ENCODE assay signal across 20 mouse cellular contexts in genomic region chr17:5897326-5898200, GRCm38 (mm10). TPM values are rescaled to one million over a fixed set of nuclear protein-coding genes. Genes with fewer than 3 reads are reported as not detected.
A peak's percentile ranks its signal among the peaks of the same experiment; 100 is the strongest.
DNase-seq lines count a peak whose midpoint lies in the region.
"Had no signal": no experiment of that assay in that cellular context is flagged by ENCODE, and none has a peak within 500 bp of the region (broad histone marks: within the 10 kb centered on the region; RNA-seq: fewer than 3 reads in every experiment).

No protein-coding gene starts in this region.

- H3K27me3 ChIP-seq in megakaryocyte, embryonic 14.5 days (replicated peaks) = no peaks in the 10 kb centered on the region
- H3K27me3 ChIP-seq: CH12.LX; embryonic facial prominence, embryonic 15.5 days; heart, embryonic 13.5 days; hindbrain, embryonic 13.5 days; Patski had no signal

- H3K36me3 ChIP-seq in megakaryocyte, embryonic 14.5 days (replicated peaks; ENCODE audit: low read length) = peaks cover 87% of the 10 kb centered on the region

- intact Hi-C loops in heart, postnatal 36 days (cut with DNase I) = no loop called here

- no peaks in the 10 kb centered on the region for H3K9me3 ChIP-seq in megakaryocyte, embryonic 14.5 days
- H3K9me3 ChIP-seq: embryonic facial prominence, embryonic 15.5 days; forebrain, embryonic 10.5 days; heart, embryonic 13.5 days; hindbrain, embryonic 13.5 days had no signal

- DNase-seq in heart, adult 11 months = peak; percentile 85
- no peak for DNase-seq in heart, postnatal 36 days
- DNase-seq in spleen, postnatal 36 days (ENCODE audit: low spot score in 2 of 2) = peak; percentile 69 to 72
- no peak for DNase-seq in spleen, adult 12 weeks (ENCODE audit: low spot score)
- DNase-seq in heart, postnatal 4 days = no peak
- DNase-seq in thymus, postnatal 25 days = no peak
- no peak for DNase-seq in adrenal gland, adult 2 months
- DNase-seq: adrenal gland, postnatal 25 days; cerebellum, postnatal 14 days; embryo, embryonic 11 days; gastrocnemius, adult 2 months; gastrocnemius, postnatal 25 days had no signal

- peak overlapping the region; percentile 55 for H3K4me3 ChIP-seq in megakaryocyte, embryonic 14.5 days (replicated peaks)
- H3K4me3 ChIP-seq: embryonic facial prominence, embryonic 15.5 days; erythroblast, embryonic 14.5 days; forebrain, embryonic 10.5 days; gastrocnemius, adult 2 months; heart, embryonic 13.5 days; hindbrain, embryonic 13.5 days had no signal

- peaks cover 81% of the 10 kb centered on the region for H3K4me1 ChIP-seq in megakaryocyte, embryonic 14.5 days
- H3K4me1 ChIP-seq: embryonic facial prominence, embryonic 15.5 days had no signal

RNA-seq across cellular contexts. Expression of gene Synj2, which starts 43.5 kb away (rescaled TPM):
- total RNA-seq in heart, postnatal 36 days (2021) = 10 to 100 TPM; 55.5 to 57.9 TPM
- 4.1 and 4.3 TPM in 2 replicates for polyA plus RNA-seq in megakaryocyte, embryonic 14.5 days (2012; ENCODE audit: insufficient read depth, low replicate concordance)
- 10 to 100 TPM; 26.5 to 28.6 TPM for total RNA-seq in heart, postnatal 4 days (2021)
- 10 to 100 TPM in 1 of 2 experiments, 1 to 10 TPM in 1; 9.7 to 18.3 TPM for total RNA-seq in adrenal gland, adult 2 months (2021)
- polyA plus RNA-seq in adrenal gland, adult 2 months (2012; rRNA removed) = 3.6 and 4.6 TPM in 2 replicates
- polyA plus RNA-seq: erythroblast, embryonic 14.5 days had no signal

RNA-seq across cellular contexts. Expression of gene Snx9, which starts 56.4 kb away (rescaled TPM):
- 10 to 100 TPM; 31.0 to 32.6 TPM for total RNA-seq in heart, postnatal 36 days (2021)
- polyA plus RNA-seq in megakaryocyte, embryonic 14.5 days (2012; ENCODE audit: insufficient read depth, low replicate concordance) = 35.2 and 38.7 TPM in 2 replicates
- total RNA-seq in heart, postnatal 4 days (2021) = 10 to 100 TPM; 38.0 to 39.0 TPM
- total RNA-seq in adrenal gland, adult 2 months (2021) = 10 to 100 TPM; 48.4 to 55.9 TPM
- polyA plus RNA-seq in adrenal gland, adult 2 months (2012; rRNA removed) = 26.0 and 28.3 TPM in 2 replicates

Comparison
In these comparisons a context has a peak if more than half of its experiments do, and no peak if none do; other contexts are left out.
1. DNase-seq: peak in heart, adult 11 months (single experiment) and spleen, postnatal 36 days (2 of 2); none in heart, postnatal 36 days (0 of 2), spleen, adult 12 weeks (single experiment), heart, postnatal 4 days (single experiment), thymus, postnatal 25 days (single experiment) and adrenal gland, adult 2 months (single experiment).